Mouse (Mus musculus) spleen, adult 2 months (tissue): ENCODE measurements around the gene Slc39a11. TPM values are rescaled to one million over a fixed set of nuclear protein-coding genes. Genes with fewer than 3 reads are reported as not detected.

Experiments used
- DNase-seq, 2 experiments: peaks; one replicate each; pipeline versions ENCODE4 v3.0.0 to v3.0.0-alpha.2; 2012 to 2021; ENCODE audit warnings: low spot score in 2 of 2, low read depth in 1 of 2
- H3K27ac ChIP-seq: fragments of 200-500 bp; 2 replicates; pipeline ENCODE4 v1.5.1; 2012; ENCODE audit warnings: low read length, inconsistent platforms; ENCODE audit not compliant: insufficient read depth
- H3K27me3 ChIP-seq: fragments of 200-500 bp; 2 replicates; pipeline ENCODE4 v1.6.1; 2012; ENCODE audit warnings: mild to moderate bottlenecking, moderate library complexity, low read length, inconsistent platforms; ENCODE audit not compliant: control insufficient read depth, insufficient read depth
- H3K36me3 ChIP-seq: fragments of 200-500 bp; 2 replicates; pipeline ENCODE4 v1.6.1; 2012; ENCODE audit warnings: mild to moderate bottlenecking, low read length, inconsistent platforms; ENCODE audit not compliant: control insufficient read depth, insufficient read depth
- H3K4me1 ChIP-seq: fragments of 200-500 bp; 2 replicates; pipeline ENCODE4 v1.6.1; 2011; ENCODE audit warnings: inconsistent platforms; ENCODE audit not compliant: control insufficient read depth, insufficient read depth, insufficient read length
- H3K4me3 ChIP-seq: fragments of 200-500 bp; 2 replicates; pipeline ENCODE4 v1.5.1; 2011; ENCODE audit warnings: mild to moderate bottlenecking, inconsistent platforms; ENCODE audit not compliant: insufficient read depth, insufficient read length; ENCODE audit errors: extremely low read depth
- CTCF ChIP-seq: fragments of 200-500 bp; IDR thresholded peaks from 2 replicates; pipeline ENCODE4 v1.5.1; 2011; ENCODE audit warnings: mild to moderate bottlenecking, inconsistent platforms; ENCODE audit not compliant: insufficient read depth, insufficient read length, insufficient replicate concordance; ENCODE audit errors: extremely low read depth
- POLR2A ChIP-seq: fragments of 200-500 bp; IDR thresholded peaks from 2 replicates; pipeline ENCODE4 v1.6.1; 2011; ENCODE audit warnings: low read depth, low read length, inconsistent platforms
- WGBS: fragments of 180-500 bp; shearing (Covaris S2); methylation state at CpG from one replicate; pipeline ENCODE4 v1.1.7; 2018; 5-methylcytosine and 5-hydroxymethylcytosine counted together
- polyA plus RNA-seq: library from polyadenylated mRNA; depleted of rRNA; stranded (reverse); fragments of >200 nt; gene quantifications from 2 replicates; pipeline ENCODE4 v1.2.3, GENCODE M21; 2012

Gene Slc39a11
- polyA plus RNA-seq, 1 experiment = 11.6 TPM

DNA sequence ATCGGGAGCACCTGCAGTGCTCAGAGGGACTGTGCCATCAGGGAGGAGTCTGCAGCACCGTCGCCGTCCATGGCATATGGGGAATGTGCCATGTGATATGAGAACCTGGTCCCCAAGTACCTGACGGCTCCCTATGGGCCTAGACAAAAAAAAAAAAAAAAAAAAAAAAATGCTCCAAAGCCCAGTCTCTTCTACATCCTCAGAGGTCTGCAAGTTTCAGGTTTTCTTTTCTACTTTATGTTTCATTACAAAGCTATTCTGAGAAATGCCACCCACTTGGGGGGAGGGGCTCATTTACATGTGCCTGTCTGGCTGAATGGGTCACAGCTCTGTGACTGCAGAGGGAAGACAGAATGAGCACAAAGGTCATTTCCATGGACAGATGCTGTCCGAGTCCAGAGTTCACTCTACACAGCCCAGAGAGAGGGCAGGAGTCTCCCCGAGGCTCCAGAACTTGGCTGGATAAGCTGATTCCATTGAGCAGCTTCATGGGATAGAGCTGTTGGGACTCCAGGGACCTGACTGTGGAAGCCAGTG lies 175.8 kb downstream of the Slc39a11 start:
- Histone ChIP-seq H3K4me1 (peaks cover 8% of the 10 kb centered on the region; the same call in 1 of the 2 replicates), H3K4me3 (no peak overlapping the region), H3K36me3 (no peaks in the 10 kb centered on the region), H3K27ac (no peak overlapping the region), H3K27me3 (no peaks in the 10 kb centered on the region)
- 83% methylated on average over 7 of the region's 7 CpGs for WGBS
- no peak for DNase-seq
- no peak for TF ChIP-seq CTCF

DNA sequence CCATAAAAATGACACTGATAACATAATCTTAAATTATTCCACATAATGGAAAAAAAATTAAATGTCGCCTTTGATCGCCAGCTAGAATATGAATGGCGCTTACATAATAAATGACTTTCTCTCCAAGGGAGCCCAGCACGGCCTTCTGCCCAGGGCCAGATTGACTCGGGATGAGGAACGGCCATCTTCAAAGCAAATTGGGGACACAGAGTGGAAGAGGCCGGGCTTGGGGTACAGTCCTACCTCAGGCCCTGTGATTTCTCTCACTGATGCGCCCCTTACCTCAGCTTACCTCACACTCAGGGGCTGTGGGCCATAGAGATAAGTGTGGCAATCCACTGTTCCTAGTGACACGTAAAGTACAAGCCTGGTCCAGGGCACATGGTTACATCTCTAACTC lies 177.9 kb downstream of the Slc39a11 start:
- Histone ChIP-seq H3K4me3 (no peak overlapping the region), H3K27me3 (no peaks in the 10 kb centered on the region), H3K36me3 (no peaks in the 10 kb centered on the region), H3K4me1 (peaks cover 8% of the 10 kb centered on the region; the same call in 1 of the 2 replicates), H3K27ac (no peak overlapping the region)
- DNase-seq = no peak
- TF ChIP-seq CTCF (no peak), POLR2A (no peak)
- 93% methylated on average over 9 of the region's 9 CpGs for WGBS

DNA sequence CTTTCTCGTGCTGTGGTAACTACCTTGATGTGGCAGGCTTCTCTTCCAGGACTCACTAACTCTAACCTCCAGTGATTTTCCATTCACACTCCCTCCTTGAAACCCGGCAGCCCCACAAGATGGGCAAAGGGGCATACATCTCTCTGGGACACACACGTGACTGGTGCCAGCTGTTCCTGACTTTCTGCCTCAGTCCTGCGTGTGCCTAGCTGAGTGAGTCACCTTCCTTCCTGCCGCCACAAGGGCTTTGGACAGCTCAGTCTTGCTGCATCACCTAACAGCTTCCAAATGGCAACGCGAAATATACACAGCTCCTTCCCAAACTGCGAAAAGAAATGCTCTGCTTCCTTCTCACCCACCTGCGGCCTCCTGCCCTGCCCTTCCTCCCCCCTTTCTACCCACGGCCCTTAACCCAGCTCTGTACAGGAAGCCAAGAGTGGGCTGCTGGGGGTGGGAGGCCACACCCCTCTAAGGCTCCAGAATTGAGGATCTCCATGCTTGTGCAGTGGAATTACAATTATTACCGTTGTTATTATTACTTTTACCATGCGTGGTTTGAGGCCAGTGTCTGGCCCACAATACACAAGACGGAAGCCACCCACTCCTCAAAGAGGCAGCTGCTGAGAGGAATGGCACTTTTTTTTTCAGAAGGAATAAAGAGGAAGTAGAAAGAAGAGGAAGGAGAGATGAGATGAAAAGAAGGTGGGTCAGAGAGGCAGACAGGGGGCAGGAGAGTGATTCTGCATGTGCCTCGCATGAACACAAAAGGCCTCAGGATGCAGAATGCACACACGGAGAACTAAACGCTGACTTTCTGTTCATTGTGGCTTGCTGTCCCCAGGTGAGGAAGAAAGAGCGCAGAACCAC lies 179.7 kb downstream of the Slc39a11 start:
- Histone ChIP-seq H3K4me3 (no peak overlapping the region), H3K36me3 (no peaks in the 10 kb centered on the region), H3K4me1 (peaks cover 8% of the 10 kb centered on the region; the same call in 1 of the 2 replicates), H3K27ac (no peak overlapping the region), H3K27me3 (no peaks in the 10 kb centered on the region)
- 18% methylated on average over 17 of the region's 17 CpGs for WGBS
- TF ChIP-seq CTCF (no peak), POLR2A (no peak)
- no peak for DNase-seq

DNA sequence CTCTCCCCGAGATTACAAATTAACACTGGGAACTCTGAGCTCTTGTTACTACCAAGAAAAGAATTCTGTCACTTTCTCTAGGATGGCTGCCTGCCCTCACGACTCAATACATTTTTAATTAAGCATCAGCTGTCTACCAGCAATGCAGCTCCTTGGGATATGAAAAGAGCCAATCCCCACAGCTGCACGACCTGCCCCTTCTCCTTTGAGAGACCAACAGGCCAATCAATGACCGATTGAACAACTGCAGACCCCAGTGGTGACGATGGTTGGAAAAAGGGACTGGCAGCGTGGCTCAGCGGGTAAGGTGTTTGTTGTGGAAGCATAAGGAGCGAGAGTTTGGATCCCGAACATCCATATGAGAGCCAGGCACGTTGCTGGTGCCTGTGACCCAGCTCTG lies 181.9 kb downstream of the Slc39a11 start:
- no peak for TF ChIP-seq CTCF
- no peak for TF ChIP-seq POLR2A
- Histone ChIP-seq H3K4me3 (no peak overlapping the region), H3K4me1 (peaks cover 6% of the 10 kb centered on the region; the same call in 1 of the 2 replicates), H3K27ac (no peak overlapping the region), H3K36me3 (no peaks in the 10 kb centered on the region), H3K27me3 (no peaks in the 10 kb centered on the region)
- DNase-seq = no peak
- WGBS = 91% methylated on average over 10 of the region's 10 CpGs

DNA sequence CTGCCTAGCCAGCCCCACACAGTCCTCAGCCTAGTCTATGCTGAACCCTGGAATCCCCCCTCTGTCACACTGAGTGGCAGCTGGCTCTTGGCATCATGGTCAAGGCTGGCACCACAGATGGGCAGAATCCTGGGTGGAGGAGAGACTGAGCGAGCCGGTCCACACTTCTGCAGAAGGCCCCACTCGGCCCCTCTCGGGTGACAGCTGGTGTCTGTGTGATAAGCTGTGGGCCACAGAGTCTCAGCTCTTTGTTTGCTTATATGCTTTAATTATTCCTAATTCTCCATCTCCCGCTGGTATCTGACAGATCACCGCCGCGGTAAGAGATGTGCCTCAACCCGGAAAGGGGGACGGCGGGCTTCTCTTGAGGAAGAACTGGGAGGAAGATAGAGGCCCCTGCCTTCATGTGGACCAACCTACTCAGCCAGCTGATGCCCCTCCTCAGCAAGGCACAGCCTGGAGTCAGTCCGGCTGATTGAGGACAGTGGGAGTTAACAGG lies 182.5 kb downstream of the Slc39a11 start:
- H3K4me3 ChIP-seq = no peak overlapping the region
- H3K27ac ChIP-seq = no peak overlapping the region
- H3K36me3 ChIP-seq = no peaks in the 10 kb centered on the region
- H3K4me1 ChIP-seq = peaks cover 6% of the 10 kb centered on the region; the same call in 1 of the 2 replicates
- TF ChIP-seq CTCF (no peak), POLR2A (no peak)
- H3K27me3 ChIP-seq = no peaks in the 10 kb centered on the region
- DNase-seq = no peak
- WGBS = 93% methylated on average over 12 of the region's 12 CpGs

DNA sequence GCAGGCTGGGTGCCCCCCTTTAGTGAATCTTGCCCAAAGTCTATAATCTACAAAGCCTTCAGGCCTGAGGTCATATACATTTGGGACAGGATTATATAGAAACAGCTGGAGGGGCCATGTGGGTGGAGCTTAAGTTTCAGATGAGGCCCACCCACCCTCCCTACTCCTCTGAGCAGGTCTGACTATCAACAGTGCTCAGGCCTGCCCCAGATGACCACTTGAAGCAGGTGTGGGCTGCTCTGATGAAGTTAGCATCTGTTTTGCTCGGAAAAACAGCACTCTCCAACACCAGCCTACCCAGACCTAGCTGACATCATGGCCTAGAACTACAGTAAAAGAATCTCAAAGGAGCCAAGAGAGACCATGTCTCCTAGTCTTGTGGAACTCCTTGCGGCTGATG lies 189.8 kb downstream of the Slc39a11 start:
- no peaks in the 10 kb centered on the region for H3K27me3 ChIP-seq
- no peaks in the 10 kb centered on the region for H3K36me3 ChIP-seq
- 89% methylated on average over 2 of the region's 2 CpGs for WGBS
- H3K4me1 ChIP-seq = no peaks in the 10 kb centered on the region
- no peak for DNase-seq
- no peak overlapping the region for H3K4me3 ChIP-seq
- TF ChIP-seq CTCF (no peak), POLR2A (no peak)
- H3K27ac ChIP-seq = no peak overlapping the region
